Mouse (Mus musculus) cerebellum, adult 11 months (tissue): ENCODE measurements around the gene Cit.
"Not testable (repeated sequence)": the region's sequence is repeated elsewhere in the genome, so short reads cannot be mapped to it uniquely, and the experiment has no call there.

Experiments
- DNase-seq: peaks from one replicate; pipeline ENCODE4 v3.0.0; 2022

The Cit gene

GRCm38 (mm10) chr5:115844766-115845634 is at the start of gene Cit:
Gene Cit, plus strand, starts transcription at chr5:115845278.
- peak; percentile 76 for DNase-seq

DNA sequence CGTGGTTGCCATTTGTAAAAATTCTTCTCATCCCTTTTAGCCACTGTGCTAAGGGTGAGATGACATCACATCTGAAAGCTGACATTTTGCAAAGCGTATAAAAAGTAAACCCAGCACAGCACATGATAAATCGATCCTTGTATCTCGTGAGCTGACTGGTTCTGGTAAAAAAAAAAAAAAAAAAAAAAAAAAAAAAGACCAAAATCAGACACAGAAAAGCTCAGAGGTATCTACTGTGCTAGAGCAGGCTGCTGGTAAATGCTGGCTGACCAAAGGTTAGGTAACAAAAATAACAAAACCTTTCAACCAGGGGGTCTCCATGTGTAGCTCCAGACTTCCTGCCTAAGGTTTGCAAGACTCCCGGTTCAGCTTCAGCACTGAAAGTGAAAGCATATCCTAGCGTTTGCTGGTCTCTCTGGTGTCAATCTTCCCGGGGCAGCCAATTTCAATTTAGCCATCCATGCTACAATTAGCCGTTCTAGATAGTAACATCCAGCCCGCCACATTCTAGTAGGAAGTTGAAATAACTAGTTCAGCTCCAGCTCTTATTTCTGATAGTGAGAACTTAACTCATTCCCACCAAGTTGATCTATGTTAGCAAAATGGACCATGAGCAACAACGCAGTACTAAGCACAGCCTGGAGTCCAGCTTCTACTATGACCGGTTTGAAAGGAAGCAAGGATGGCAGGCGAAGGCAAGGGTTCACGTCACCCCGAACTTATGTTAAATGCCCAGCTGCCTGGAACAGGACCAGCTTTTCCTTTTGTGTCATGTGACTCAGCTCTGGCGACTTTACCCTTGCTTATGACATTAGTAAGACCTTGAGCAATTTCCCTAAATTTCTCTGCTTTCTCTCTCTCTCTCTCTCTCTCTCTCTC is 45.8 kb upstream of the Cit start:
- no peak for DNase-seq

DNA sequence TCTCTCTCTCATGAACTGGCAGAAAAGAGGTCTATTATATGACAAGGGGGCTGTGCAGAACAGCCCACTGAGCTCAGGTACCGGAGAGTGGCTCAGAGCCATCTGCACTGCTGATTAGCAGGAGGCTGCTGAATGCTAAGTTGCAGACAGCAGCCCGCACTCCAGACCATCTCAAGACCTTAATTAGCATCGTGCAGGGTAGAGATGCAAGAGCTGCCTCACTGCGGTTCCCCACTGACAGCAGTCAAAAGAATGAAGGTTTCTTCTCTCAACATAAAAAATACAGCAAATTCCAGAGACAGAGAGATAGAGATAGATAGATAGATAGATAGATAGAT is 45.2 kb upstream of the Cit start:
- no peak for DNase-seq

DNA sequence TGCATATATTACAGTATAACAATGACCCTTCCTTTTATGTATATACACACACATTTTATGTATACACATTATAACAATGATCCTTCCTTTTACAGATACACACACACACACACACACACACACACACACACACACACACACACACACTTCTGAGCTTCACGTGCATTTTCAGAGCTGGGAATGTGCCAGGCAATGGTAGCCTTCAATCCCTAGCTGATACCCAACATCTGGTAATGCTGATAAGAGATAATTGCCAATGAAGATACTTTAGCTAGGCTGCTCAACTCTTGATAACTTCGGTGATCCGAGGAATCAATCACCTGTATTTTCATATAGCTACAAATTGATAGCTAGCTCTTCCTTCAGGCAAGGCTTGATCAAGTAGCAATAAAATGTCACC is 32.8 kb upstream of the Cit start:
- no peak for DNase-seq

- no peak for DNase-seq
Measured at GRCm38 (mm10) chr5:115817022-115817421, 28.1 kb upstream of the Cit start.

DNA sequence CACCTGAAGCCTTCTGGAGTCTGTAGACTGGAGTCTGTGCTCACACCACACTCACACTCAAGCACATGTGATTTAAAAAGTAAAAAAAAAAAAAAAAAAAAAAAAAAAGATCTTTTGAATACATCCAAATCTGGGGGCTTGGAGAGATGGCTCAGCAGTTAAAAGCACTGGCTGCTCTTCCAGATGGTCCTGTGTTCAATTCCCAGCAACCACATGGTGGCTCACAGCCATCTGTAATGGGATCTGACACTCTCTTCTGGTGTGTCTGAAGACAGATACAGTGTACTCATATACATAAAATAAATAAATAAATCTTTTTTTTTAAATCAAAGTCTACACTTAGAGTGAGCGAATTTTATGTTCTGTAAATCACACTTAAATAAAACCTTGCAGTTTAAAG is 27.4 kb upstream of the Cit start:
- DNase-seq: not testable (repeated sequence)

- DNase-seq: no peak
Measured at GRCm38 (mm10) chr5:115819966-115820365, 25.1 kb upstream of the Cit start.

DNA sequence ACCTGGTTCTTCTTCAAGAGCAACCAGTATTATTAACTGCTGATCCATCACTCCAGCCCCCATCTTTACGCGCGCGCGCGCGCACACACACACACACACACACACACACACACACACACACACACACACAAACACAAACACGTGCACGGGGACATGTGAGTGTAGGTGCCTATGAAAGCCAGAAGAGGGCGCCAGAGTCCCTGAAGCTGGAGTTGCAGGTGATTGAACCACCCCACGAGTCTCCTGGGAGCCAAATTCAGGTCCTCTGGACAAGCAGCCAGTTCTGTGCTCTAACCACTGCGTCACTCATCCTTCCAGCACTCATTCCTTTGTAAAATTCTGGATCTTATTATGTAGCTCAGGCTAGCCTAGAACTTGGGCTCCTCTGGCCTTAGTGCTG is 23.9 kb upstream of the Cit start:
- no peak for DNase-seq

DNA sequence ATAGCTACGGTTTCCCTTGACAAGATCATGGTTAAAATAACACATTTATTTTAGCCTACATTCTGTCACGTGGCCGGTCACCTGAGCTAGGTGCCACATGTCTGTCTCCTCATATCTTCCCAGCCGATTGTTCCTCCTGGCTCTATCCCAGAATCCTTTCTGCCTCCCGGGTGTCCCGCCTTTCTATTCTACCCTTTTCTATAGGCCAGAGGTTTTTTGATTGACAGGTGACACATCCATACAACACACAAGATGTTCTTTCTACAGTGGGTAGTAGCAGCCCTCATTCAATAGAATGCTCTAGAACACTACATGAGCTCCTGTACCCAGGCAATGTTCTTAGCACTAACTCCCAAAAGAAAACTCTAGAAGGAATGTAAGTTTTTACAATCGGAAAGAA is 23.2 kb upstream of the Cit start:
- DNase-seq: no peak

DNA sequence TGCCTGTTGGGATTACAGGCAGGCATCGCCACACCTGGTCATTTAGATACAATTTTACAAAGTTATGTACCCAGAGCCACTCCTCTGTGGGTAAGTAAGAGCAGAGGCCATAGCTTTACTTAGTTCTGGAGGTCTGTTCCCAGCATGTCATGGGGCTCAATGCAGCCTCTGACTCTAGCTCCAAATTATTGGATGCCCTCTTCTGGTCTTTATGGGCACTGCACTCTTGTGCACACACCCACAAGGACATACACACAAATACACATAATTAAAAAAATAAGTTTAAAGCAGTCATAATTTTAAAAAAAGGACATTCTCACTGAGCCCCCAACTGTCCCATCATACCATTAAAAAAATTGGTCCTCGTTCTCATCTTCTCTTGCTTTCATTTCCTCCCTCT is 12.3 kb upstream of the Cit start:
- DNase-seq: no peak

GRCm38 (mm10) chr5:115833806-115834205 is 11.3 kb upstream of the Cit start:
- not testable (repeated sequence) for DNase-seq

GRCm38 (mm10) chr5:115835291-115835690 is 9.8 kb upstream of the Cit start:
- no peak for DNase-seq

DNA sequence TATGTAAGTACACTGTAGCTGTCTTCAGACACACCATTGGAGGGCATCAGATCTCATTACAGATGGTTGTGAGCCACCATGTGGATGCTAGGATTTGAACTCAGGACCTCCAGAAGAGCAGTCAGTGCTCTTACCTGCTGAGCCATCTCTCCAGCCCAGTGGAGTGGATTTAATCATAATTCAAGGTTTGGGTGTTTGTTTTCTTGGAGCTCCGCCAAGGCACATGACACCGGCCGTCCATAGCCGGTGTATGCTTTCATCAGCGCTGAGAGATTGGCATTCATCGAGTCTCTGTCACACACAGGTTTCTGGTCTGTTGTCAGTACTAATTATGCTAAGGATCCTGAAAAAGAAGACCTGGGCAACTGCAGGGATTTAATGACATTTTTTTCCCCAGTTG is 7.0 kb upstream of the Cit start:
- no peak for DNase-seq

DNA sequence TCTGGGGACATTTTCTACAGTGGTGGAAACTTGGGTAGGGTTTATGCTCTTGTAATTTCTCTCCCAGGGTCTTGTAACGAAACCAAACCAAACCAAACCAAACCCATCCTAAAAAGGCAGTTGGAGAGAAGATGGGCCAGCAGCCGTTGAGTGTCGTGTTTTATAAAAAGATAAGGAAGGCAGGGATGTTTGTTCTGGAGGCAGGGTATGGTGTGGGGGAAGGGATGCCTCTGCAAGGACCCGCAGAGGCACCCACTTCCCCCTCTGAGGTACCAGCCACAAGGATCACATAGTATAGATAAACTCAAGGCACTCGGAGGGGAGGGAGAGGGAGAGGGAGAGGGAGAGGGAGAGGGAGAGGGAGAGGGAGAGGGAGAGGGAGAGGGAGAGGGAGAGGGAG is 4.6 kb upstream of the Cit start:
- no peak for DNase-seq

DNA sequence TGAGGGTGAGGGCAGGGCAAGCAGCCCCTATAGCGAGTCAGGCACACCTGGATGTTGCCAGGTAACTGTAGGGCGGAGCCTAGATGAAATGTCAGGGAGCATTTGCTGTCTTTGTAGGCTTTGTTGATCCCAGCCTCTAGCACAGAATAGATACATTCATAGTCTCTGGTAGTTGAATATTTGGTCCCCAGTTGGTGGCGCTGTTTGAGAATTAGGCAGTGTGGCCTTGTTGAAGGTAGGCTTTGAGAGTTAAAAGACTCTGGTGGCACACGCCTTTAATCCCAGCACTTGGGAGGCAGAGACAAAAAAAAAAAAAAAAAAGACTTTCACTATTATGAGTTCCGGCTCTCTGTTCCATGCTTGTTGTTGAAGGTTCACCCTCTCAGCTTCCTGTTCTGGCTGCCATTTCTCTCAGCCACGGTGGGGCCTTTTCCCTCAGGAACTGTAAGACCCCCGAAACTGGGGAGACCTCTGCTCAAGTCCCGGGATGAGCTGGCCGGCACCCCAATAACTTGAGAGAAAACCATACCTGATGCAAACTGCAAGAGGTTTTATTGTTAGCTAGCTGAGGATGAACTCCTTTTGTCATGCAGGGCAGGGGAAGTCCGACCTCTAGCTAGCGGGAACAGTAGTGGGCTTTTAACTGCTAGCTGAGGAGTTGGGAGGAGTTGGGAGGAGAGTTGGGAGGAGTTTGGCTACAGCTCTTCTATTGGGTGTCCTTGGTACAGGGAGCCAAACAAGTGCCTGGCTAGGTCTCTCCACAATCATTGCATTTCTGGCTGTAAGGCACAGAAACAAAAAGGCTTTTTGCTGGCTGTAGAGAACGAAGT is 3.9 kb upstream of the Cit start:
- no peak for DNase-seq

DNA sequence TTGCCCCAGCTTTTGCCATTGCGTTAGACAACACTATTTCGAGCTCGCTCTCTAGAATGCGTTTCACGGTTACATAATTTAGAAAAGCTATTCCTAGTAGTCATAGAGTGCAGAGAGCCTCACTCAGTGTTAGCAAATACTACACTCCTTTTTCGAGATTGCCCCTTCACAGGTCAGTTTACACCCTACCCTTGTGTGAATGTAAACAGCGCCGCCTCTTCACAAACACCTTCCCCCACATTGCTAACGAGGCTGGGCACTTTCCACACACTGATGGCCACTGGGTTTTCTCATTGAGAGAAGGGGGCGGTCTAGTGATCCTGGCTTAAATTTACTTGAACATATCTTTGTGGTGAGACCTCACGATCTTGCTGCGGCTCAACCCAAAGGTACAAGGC is 711 bp upstream of the Cit start:
- no peak for DNase-seq

DNA sequence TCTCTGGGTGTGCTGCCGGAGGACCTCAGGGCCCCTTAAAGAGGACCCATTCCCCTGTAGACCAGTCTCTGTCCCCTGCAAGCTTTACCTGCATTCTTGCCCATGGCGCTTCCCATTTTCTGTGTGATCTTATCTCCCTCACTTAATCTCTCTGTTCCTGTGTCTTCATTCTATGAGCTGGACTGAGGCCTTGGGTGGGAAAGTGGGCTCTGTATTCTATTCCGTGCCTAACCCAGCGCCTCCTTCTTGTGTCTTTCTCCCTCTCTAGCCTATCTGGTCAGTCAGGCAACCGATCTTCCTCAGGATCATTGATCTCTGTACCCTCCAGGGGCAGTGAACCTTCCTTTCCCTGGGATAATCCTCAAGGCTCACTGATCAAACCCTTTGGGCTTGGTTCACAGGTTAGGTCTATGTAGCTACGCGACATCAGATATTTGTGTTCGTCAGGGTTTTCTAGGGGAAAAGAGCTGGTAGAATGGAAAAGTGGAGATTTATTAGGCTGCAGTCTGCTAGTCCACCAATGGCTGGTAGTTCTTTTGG is 627 bp downstream of the Cit start:
- DNase-seq: no peak

GRCm38 (mm10) chr5:115847166-115847565 is 2.1 kb downstream of the Cit start:
- DNase-seq: no peak

- no peak for DNase-seq
Measured at GRCm38 (mm10) chr5:115848463-115848862, 3.4 kb downstream of the Cit start.

GRCm38 (mm10) chr5:115849263-115849829 is 4.3 kb downstream of the Cit start:
- no peak for DNase-seq

GRCm38 (mm10) chr5:115850250-115851028 is 5.4 kb downstream of the Cit start:
- DNase-seq: no peak

- no peak for DNase-seq
Measured at GRCm38 (mm10) chr5:115851029-115851365, 5.9 kb downstream of the Cit start.
